Mouse (Mus musculus) lung, adult 2 months (tissue): ENCODE measurements around the gene Mdp1. TPM values are rescaled to one million over a fixed set of nuclear protein-coding genes. Genes with fewer than 3 reads are reported as not detected.

Experiments used
- DNase-seq: peaks from one replicate; pipeline ENCODE4 v3.0.0; 2022
- H3K4me1 ChIP-seq: fragments of 200-500 bp; 2 replicates; pipeline ENCODE4 v1.6.1; 2011; ENCODE audit warnings: low read length; ENCODE audit not compliant: control insufficient read depth, insufficient read depth
- H3K4me3 ChIP-seq: fragments of 200-500 bp; replicated peaks from 2 replicates; pipeline ENCODE3; 2011; ENCODE audit warnings: low read depth, mild to moderate bottlenecking, control low read depth, low read length; ENCODE audit errors: extremely low read depth
- CTCF ChIP-seq: fragments of 200-500 bp; IDR thresholded peaks from 2 replicates; pipeline ENCODE4 v1.5.1; 2011; ENCODE audit warnings: mild to moderate bottlenecking, low read length, control low read depth; ENCODE audit not compliant: insufficient read depth
- POLR2A ChIP-seq: fragments of 200-500 bp; IDR thresholded peaks from 2 replicates; pipeline ENCODE4 v1.6.1; 2011; ENCODE audit warnings: low read depth, mild to moderate bottlenecking, control low read depth, low read length, borderline replicate concordance; ENCODE audit errors: extremely low read depth
- WGBS: fragments of 180-500 bp; shearing (Covaris S2); methylation state at CpG from one replicate; pipeline ENCODE4 v1.1.7; 2018; 5-methylcytosine and 5-hydroxymethylcytosine counted together
- polyA plus RNA-seq: library from polyadenylated mRNA; depleted of rRNA; stranded (reverse); fragments of >200 nt; gene quantifications from 2 replicates; pipeline ENCODE4 v1.2.3, GENCODE M21; 2012

The Mdp1 gene
- polyA plus RNA-seq, 1 experiment, result 20.4 TPM

DNA sequence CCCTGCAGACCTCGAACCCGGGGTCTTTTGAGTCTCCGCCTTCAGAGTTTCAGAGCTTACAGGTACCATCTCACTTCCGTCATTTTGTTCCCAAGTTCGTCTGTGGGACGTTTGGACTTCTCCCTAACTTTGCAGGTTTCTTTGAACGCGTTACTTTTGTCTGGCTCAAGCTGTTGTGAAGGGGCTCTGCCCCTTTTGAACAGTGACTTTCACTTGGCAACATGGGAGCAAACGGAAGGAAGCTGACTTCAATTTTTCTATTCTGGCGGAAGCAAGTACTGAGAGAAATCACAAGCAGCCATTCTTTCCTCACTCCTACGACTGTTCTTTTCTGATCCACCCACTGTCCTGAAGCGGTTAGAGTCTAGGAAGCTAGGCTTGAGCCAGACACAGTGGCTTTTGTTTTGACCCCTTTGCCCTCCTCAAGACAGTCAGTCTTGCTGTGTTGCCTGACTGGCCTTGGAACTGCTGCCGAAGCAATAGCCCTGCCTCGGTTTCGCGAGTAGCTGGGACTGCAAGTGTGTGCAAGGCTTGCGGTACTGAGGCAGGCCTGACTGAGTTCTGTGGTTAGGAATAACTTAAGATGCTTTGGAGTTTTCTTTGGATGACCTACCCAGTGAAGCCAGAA lies 15.9 kb downstream of the Mdp1 start:
- no peak for DNase-seq
- peak overlapping the region; percentile 48 for H3K4me3 ChIP-seq
- 6% methylated on average over 17 of the region's 17 CpGs for WGBS
- TF ChIP-seq POLR2A, result no peak
- no peak for TF ChIP-seq CTCF
- H3K4me1 ChIP-seq, result peaks cover 18% of the 10 kb centered on the region

DNA sequence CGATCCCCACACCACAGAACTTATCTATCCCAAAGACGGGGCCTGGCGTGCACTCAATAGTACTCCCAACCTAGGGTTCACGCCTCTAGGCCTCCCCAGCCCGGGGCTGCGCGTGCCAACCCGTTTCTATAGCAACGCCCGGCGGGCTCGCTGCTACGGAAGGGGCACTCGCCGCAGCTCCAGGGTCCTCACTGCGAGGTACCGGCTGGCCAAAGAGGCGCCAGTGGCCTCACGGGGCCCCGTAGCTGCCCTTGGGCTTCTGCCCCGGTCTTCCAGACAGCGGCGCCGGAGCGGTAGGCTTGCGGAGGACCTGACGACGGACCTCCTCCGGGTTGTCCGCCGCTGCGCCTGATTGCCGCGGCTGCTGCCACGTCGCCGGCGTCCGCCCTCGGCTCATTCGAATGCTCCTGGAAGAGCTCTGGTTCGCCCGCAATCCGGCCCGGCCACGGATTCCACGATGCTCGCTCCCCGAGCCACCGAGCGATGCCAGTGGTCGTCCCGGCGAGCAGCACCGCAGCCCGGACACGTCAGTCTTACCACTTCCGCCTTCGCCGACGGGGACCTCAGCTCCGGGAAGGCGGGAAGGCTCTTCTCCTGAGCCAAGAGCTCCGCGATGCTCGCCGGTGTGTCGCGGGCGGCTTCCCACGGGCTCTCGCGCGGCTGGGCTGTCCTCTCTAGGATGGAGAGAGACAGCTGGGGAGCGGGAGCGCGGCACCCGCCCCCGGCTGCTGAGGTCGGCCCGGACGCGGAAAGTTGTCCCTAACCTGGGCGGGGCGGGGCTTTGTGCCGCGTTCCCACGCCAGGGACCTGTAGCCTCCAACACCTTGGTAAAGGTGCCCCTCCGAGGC lies 17.0 kb downstream of the Mdp1 start, which contains the start of gene Tm9sf1:
Gene Tm9sf1 (minus strand): TSS at position 747 of the 848 bp plus-strand sequence.
- peak; percentile 92 for DNase-seq
- WGBS, result under 1% methylated on average over 89 of the region's 89 CpGs
- TF ChIP-seq POLR2A (peak; percentile 44; the same call in 1 of the 2 replicates), CTCF (no peak)
- Histone ChIP-seq H3K4me1 (peaks cover 16% of the 10 kb centered on the region), H3K4me3 (peak within 1 kb of the TSS; percentile 97)

DNA sequence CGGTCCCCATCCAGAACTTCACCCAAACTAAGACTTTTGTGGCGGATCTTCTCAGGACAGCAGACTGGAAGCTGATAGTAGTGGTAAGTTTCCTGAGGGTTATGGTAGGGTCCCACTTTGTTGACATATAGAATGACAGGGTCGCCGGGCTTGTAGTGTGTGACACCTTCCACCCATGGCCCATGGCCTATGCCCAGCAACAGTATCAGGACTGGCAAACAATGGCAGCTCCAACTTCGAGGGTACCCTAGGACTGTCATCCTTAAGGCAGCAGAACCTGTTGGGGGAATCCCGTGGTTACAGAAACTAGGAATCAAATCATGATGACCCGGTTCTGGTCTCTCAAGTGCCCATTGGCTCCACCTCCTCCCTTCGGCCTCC lies 17.6 kb downstream of the Mdp1 start:
- Histone ChIP-seq H3K4me1 (peaks cover 16% of the 10 kb centered on the region), H3K4me3 (peak overlapping the region; percentile 97)
- no peak for DNase-seq
- no peak for TF ChIP-seq CTCF
- TF ChIP-seq POLR2A, result no peak
- WGBS, result 18% methylated on average over 8 of the region's 8 CpGs

DNA sequence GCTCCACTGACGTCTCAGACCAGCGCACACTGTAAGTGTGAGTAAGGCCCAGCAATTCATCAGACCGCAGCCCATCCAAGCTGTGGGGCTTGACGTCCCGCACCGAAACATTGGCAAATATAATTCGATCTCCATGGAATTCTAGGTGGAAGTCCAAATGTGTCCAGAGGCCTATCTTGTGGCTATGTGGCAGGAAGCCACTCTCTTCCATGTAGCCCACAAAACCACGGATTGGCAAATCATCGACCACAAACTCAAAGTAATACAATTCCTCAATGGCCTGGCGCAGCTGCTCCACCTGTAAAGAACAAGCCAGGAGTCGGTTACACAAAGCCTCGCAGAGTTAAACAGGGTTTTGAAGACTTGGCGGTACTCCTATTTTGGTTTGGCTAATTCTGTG lies 19.0 kb downstream of the Mdp1 start:
- TF ChIP-seq CTCF, result no peak
- TF ChIP-seq POLR2A, result no peak
- WGBS, result 90% methylated on average over 13 of the region's 13 CpGs
- H3K4me3 ChIP-seq, result no peak overlapping the region
- H3K4me1 ChIP-seq, result peaks cover 16% of the 10 kb centered on the region
- DNase-seq, result no peak

DNA sequence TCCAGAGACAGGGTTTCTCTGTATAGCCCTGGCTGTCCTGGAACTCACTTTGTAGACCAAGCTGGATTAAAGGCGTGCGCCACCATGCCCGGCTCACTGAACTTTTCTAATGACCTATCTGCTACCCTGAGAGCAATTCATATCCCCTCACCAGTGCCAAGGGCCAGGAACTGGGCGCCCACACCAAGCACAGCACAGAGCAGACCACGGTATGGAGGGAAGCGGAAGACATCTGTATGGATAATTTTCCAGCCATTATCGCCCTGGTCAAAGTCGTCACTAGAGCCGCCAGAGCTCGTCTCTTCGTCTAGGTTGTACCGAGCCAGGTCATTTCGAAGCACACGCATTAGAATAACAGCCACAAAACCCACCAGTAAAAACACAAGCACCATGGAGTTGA lies 19.5 kb downstream of the Mdp1 start:
- WGBS, result 96% methylated on average over 14 of the region's 14 CpGs
- TF ChIP-seq CTCF (no peak), POLR2A (no peak)
- Histone ChIP-seq H3K4me1 (peaks cover 16% of the 10 kb centered on the region), H3K4me3 (no peak overlapping the region)
- no peak for DNase-seq

DNA sequence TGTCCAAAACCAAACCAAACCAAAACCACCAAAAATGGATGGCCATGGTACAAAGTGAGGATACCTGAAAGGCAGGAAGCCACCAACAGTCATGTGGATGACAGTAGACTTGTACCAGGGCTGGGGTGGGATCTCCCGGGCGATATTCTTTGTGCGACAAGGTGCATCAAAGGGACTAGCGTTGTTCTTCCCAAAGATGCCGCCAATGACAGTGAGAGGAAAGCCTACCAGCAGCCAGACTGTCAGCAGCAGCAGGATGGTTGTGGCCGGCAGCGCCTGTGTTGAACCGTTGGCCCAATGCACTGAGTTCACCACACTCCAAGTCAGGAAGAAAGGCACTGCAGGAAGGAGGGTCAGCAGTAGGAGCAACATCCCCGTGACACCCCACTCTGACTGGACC lies 22.5 kb downstream of the Mdp1 start, which contains the start of gene Gm49378:
Gene Gm49378 (minus strand): TSS at position 101 of the 400 bp plus-strand sequence.
- no peak for DNase-seq
- WGBS, result 93% methylated on average over 9 of the region's 9 CpGs
- peaks cover 10% of the 10 kb centered on the region for H3K4me1 ChIP-seq
- no peak within 1 kb of the TSS for H3K4me3 ChIP-seq
- TF ChIP-seq CTCF (no peak), POLR2A (no peak)

DNA sequence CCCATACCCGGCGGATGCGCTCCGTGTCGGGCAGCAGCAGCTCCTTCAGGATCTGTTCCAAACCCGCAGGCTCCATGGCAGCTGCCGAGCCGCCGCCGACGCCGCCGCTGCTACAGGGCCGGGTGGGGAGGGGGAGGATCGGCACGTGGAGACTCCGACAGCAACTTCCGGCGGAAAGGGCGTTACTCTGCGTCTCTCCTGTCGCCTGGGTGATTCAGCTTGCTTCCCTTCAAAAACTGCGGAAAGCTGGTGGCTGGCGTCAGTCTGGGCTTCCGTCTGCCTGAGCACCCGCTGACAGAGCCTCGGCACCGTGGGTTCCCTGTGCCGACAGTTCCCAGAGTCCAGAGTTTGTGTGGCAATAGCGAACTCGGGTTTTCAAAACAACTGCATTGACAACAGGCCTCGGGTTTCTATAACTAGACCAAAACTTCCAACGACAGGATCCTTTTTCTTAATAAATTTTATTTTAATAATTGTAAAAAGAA lies 24.7 kb downstream of the Mdp1 start, which contains the start of gene Ipo4:
Gene Ipo4 (minus strand): TSS at position 435 of the 485 bp plus-strand sequence.
- DNase-seq, result peak; percentile 81
- peak; percentile 86; the same call in 1 of the 2 replicates for TF ChIP-seq POLR2A
- TF ChIP-seq CTCF, result no peak
- WGBS, result under 1% methylated on average over 33 of the region's 33 CpGs
- Histone ChIP-seq H3K4me1 (peaks cover 5% of the 10 kb centered on the region), H3K4me3 (peak within 1 kb of the TSS; percentile 75)

DNA sequence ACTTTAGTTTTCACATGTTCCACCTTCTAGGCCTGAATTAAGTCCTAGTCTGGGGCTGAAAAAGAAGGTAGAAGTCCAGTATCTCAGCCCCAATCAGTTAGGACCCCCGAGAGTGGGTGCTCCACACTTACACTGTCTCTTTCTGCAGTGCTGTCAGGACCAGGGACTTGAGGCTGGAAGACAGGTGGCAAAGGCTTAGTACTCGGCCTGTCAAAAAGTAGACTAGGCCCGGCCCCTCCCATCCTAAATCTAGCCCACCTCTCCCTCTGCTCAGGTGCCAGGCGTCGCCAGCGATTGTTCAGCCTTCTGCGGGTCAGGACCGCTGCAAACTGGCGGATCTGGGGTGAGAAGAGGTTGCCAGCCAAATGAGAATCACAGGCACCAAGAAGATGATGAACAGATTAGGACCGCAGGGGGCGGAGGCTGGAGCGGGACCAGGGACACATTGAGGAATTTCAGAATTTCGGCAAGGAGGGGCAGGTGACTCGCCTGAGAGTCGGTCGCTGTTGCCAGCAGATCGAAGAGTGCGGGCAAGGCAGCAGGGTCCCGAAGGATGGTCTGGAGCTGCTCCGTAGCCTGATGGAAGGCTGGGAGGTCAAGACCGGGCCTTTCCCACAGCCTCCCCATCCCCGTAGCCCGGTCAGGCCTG lies 25.3 kb downstream of the Mdp1 start:
- DNase-seq, result no peak
- 6% methylated on average over 23 of the region's 23 CpGs for WGBS
- TF ChIP-seq POLR2A (no peak), CTCF (no peak)
- Histone ChIP-seq H3K4me1 (peaks cover 5% of the 10 kb centered on the region), H3K4me3 (peak overlapping the region; percentile 75)

DNA sequence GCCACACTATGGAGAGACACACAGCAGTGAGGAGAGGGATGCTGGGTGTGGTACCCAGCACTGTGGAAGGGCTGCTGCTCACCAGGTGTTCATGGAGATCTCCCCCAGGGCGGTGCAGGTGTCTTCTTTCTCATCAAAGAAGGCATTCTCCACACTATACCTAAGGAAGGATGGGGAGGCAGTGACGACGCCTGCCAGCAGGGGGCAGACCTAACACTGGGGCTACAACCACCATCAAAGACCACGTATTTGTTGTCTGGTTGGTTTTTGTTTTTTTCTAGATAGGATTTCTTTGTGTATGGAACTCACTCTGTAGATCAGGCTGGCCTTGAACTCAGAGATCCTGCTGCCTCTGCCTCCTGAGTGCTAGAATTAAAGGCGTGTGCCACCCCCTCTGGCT lies 31.0 kb downstream of the Mdp1 start:
- peak; percentile 64 for DNase-seq
- Histone ChIP-seq H3K4me3 (no peak overlapping the region), H3K4me1 (no peaks in the 10 kb centered on the region)
- 45% methylated on average over 5 of the region's 5 CpGs for WGBS
- TF ChIP-seq POLR2A, result no peak
- peak; percentile 90 for TF ChIP-seq CTCF
